Mouse (Mus musculus) T-helper 17 cell (primary cell): Measurements from ENCODE around the gene Gm26938.

ENCODE experiments used
- in situ Hi-C, 2 experiments: fragments of 300-600 bp; cut with MboI, MseI; formaldehyde crosslinking; loops; 1 replicate in 1 of 2; 2 replicates in 1 of 2; pipeline ENCODE4 v1.15.1; 2025; ENCODE audit warnings: high pct_unique_total_duplicates in 2 of 2

Gm26938 gene

DNA sequence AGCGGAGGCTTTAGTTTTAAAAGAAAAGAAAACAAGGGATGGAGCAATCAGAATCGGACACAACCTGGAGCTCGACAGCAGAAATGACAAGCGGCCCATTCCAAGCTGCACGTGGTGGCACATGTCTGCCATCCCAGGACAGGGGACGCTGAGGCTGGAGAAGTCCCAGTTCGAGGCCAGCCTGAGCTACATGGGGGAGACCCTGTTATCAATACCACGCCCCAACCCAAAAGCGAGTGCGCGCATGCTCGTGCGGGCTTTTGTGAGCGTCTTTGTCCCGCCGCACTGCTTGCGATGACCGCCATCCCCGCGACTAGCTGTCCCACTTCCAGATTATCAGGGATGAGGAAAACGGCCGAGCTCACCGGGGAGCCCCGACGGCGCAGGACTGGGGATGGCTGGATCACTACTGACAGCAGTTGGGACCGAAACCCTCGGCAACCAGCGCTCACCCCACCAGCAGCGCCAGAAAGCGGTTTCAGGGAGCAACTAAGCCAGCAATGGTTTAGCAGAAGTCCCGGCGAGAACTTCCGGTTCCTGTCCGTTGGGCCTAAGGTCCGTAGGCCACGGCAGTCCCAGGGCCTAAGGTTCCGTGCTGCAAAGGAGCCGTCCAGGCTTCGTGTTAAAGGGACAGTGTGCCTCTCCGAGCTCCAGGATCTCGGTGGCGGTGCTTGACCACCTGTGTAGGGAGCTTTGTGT, at the start of gene Gm26938, which contains the start of gene Psmg3:
TSS of gene Gm26938 (minus strand) at position 51 of the 699 bp plus-strand sequence.
TSS of gene Psmg3 (minus strand) at position 529 of the 699 bp plus-strand sequence.
- in situ Hi-C loops: loop anchor here in 1 of 2 experiments (10.0 kb wide), 2 partner anchors 588 to 958 kb away; partner anchors contain the start of gene Eif3b

DNA sequence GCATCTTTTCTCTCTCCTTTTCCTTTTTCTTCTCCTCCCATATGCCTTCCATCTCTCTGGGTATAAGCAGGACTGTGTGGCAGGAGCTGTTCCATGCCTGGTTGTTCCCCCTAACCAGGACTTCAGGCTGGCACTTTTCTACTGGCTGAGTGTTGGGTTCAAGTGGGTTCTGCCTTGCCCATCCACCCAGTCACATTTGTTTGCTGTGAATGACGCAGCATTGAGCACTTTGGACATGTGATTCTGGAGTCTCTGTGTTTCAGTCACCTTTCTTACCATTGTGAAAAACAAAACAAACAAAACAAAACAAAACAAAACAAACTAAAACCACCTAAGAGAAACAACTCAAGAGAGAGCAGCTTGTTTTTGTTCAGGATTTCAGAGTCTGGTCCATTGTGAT, 45.3 kb upstream of the Gm26938 start:
- in situ Hi-C loops: no loop called here

- in situ Hi-C loops: no loop called here
Measured at GRCm38 (mm10) chr5:139870886-139871285, 44.7 kb upstream of the Gm26938 start.

GRCm38 (mm10) chr5:139862759-139863158, 36.6 kb upstream of the Gm26938 start:
- in situ Hi-C loops: no loop called here

DNA sequence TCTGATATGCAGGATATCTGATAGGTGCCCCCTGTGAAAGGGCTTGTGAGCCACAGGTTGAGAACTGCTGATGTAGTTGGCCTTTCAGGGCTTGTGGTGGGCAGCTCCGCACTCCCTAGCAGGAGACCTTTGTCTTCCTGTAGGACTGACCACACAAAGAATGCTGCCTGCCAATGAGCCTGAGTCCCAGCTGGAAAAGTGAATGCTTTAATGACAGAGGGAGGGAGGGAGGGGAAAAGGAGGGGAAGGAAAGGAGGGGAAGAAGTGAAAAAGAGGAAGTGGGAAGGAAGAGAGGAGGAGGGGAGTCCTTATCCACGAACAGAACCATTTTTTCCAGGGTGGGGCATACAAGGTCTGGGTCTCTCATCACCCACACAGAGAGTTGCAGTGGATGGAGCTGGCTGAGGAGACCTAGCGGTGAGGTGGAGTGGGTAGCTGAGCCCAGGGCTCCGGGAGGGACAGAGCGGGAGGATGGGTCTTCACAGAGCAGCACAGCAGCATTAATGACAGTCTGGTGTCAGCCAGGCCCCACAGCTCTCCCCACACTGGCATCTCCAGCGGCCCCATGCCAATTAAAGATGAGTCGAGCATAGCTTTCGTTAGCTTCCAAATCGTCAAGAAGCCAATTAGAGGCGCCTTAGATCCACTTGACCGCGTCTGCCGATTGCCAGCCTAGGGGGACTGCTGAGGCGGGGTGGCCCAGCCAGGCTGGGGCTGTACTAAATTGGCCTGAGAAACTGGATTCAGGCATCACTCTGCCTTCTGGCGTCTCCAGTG, 34.3 kb upstream of the Gm26938 start:
- in situ Hi-C loops: no loop called here

DNA sequence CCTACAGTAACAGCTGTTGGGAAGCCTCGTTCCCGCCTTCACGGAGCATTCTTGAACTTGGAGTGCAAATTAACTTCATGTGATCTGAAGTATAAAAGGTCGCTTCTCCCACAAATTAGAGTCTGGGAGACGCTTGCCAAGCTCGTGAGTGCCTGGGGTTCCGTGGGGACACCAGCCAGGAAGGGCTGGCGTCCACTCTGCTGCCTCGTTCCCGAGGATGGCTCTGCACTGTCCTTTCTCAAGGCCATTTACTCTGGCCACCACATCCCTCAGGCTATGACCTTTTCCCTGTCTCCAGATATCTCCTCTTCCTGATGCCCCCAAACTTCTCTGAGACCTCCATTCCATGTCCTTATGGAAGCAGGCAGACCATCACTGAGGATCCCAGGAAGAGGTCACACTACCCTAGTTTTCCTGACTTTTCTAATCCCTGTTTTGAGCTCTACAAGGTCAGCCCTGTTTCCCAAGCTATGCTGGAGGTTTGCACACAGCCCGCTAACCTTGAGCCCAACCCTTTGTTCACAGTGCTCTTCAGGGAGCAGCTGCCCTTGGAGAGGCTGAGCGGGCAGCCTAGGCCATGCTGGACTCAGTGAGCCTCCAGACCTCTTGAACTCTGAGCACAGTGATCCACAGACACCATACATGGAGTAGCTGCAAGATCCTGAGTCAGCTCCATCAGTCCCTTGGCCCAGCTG, 23.6 kb upstream of the Gm26938 start:
- in situ Hi-C loops: loop anchor here in 1 of 2 experiments (10.0 kb wide), 1 partner anchor 445 kb away; no protein-coding TSS in a partner anchor

DNA sequence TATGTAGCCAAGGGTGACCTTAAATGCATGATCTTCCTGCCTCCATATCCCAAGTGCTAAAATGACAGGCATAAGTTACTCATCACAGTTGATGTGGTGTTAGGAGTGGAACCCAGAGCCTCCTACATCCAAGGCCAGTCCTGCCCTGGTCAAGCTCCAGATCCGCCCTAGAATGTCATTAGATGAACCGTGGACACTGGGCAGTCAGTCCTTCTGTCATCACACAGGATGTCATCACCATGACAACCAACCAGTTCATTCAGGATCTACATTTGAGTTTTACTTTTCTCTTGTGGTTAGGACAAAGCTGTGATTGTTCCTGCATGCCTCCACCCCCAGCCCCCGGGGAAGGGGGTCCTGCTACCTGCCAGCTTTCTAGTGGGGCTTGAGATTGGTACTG, 12.9 kb upstream of the Gm26938 start:
- in situ Hi-C loops: loop anchor here in 1 of 2 experiments (10.0 kb wide), 2 partner anchors 476 to 556 kb away; no protein-coding TSS in a partner anchor

DNA sequence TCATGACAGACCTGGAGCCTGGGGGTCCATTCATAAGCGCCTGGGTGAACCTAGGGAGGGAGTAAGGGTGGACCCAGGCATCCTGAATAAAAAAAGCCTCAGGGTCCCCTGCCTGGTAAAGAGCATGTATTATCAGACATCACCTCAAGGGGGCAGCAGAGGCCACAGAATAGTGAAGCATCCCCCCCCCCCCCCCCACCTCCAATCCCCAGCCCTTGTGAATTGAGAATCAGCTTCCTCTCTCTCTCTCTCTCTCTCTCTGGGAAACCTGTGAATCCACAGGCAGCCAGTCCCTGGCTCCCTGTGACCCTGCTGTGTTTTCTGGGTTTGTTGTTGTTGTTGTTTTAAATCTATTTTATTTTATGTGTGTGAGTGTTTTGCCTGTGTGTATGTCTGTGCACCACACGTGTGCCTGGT, 12.3 kb upstream of the Gm26938 start:
- in situ Hi-C loops: loop anchor here in 1 of 2 experiments (10.0 kb wide), 2 partner anchors 476 to 556 kb away; no protein-coding TSS in a partner anchor

DNA sequence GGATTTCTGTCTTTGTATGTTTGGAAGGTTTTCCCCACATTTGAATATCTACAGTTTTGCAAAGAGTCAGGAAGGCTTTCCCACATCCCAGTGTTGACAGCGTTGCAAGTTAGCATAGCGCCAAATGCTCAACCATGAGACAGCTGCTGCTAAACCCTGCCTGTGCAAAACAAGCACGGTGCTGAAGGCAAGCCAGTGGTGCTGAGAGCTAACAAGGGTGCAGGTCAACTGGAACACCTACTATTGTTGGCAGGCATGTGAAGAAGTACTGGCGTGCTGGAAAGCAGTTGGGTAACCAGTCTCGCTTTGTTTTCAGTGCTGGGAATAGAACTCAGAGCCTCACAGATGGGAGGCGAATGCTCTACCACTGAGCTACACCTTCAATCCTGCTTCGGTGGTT, 9.5 kb upstream of the Gm26938 start:
- in situ Hi-C loops: loop anchor here in 1 of 2 experiments (10.0 kb wide), 2 partner anchors 479 to 559 kb away; no protein-coding TSS in a partner anchor

DNA sequence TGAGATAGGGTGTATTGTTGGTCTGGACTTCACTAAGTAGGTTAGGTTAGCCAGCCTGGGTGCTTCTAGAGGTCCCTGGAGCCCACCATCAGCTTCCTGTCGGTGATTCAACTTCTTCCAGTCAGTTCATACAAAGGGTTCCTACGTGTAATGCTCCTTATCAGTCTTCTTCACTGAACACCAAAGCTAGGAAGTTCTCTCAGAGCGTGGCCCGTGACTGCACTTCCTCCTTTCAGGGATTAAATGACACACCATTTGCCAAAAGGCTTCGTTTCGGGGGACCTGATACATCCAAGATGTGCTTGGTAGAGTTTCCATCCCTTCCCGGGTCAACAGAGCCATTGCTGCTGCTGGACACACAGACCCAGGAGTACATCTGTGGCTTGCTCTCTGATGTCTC, 5.9 kb upstream of the Gm26938 start:
- in situ Hi-C loops: loop anchor here in 1 of 2 experiments (10.0 kb wide), 2 partner anchors 483 to 563 kb away; no protein-coding TSS in a partner anchor

DNA sequence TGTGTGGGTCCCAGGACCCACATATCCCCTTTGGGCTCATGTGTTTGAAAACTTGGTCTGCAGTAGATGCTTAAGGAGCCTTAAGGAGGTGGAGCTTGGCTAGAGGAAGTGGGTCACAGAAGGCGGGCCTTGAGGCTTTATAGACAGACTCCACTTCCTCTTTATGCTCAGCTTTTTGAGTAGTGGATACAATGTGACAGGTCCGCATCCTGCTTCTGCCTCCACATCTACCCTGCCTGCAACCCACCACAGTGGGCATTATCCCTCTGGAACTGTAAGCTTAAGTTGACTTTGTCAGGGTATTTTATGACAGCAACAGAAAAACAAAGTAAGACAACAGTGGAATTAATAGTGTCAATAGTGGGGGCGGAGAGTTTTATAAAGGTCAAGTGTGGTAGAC, 4.5 kb upstream of the Gm26938 start:
- in situ Hi-C loops: loop anchor here in 1 of 2 experiments (10.0 kb wide), 2 partner anchors 484 to 564 kb away; no protein-coding TSS in a partner anchor

DNA sequence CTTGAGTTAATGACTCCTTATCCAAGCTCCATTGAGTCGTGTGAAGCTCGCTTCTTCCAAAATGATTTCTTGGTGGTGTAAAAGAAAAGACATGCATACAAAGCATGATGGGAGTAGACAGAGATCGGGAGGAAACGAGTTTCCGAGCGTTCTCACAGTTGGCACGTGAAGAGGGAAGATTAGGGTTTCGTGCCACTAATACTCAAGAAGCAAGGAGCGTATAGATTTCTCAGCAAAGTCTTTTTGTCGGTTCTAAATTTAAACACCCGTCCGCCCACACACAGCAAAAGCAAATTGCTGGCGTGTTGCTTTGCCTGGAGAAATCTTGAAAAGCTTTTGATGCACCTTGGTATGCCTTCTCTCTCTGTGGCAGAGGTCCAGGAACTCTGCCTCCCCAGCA, 3.2 kb upstream of the Gm26938 start:
- in situ Hi-C loops: loop anchor here in 1 of 2 experiments (10.0 kb wide), 2 partner anchors 585 to 955 kb away; partner anchors contain the start of gene Eif3b

DNA sequence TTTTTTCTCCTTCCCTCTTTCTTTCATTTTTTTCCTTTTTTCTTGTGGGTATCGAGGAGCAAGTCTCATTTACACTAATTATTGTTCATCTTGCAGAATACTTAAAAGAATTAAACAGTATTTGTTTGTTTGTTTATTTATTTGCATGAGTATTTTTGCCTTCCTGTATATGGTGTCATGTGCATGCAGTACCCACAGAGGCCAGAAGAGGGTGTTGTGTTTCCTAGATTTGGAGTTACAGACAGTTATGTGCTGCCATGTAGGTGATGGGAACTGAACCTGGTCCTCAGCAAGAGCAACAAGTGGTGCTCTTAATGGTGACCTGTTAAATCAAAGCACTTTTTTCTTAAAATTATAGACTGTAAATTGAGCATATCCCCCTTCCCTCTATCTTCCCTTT, 1.4 kb upstream of the Gm26938 start:
- in situ Hi-C loops: loop anchor here in 1 of 2 experiments (10.0 kb wide), 2 partner anchors 587 to 957 kb away; partner anchors contain the start of gene Eif3b

DNA sequence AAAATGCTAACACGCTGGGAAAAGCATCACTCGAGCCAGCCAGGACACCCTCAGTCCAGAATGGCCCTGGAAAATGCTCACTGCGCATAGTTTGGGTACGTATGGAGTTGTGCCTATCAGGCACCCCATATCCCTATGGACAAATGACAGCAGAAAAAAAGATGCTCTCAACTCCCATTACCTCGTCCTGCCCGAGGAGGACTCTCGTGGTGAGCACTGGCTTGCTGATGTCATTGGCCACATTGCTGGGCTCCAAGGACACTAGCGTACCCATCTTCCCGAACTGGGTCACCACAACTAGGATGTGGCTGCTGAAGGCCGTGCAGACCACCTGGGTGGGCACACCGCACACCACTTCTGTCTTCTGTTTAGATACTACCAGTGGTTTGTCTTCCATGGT, 260 bp downstream of the Gm26938 start:
- in situ Hi-C loops: loop anchor here in 1 of 2 experiments (10.0 kb wide), 2 partner anchors 589 to 959 kb away; partner anchors contain the start of gene Eif3b

- in situ Hi-C loops: loop anchor here in 1 of 2 experiments (10.0 kb wide), 2 partner anchors 590 to 960 kb away; partner anchors contain the start of gene Eif3b
Measured at GRCm38 (mm10) chr5:139824531-139824930, 1.7 kb downstream of the Gm26938 start.

GRCm38 (mm10) chr5:139821466-139822459, 4.4 kb downstream of the Gm26938 start:
- in situ Hi-C loops: loop anchor here in 1 of 2 experiments (10.0 kb wide), 2 partner anchors 593 to 963 kb away; partner anchors contain the start of gene Eif3b

GRCm38 (mm10) chr5:139819538-139820181, 6.5 kb downstream of the Gm26938 start, which contains the start of gene Tmem184a:
Gene Tmem184a, minus strand, starts transcription at chr5:139819917.
- in situ Hi-C loops: loop anchor here (10.0 kb wide), 3 partner anchors 595 to 965 kb away; partner anchors contain the start of genes Amz1 (in 1 of the 2) and Eif3b (in 1 of the 2)

DNA sequence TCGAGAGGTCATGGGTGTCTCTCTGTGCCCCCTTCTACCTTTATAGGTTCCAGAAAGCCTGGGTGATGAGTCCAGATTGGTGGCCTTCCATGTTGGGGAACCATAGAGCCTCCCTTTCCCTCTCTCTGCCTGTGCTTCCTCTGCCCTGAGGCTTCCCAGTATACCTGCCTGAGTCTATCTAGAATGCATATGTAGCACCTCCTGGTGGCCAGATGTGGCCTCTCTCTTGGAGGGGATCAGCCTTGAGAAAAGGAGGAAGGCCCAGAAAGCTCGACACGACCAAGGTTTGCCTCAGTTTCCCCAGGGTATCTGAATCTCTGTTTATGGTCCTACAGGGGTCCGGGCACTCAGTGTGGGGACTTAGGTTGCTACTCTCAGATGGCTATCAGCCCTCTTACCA, 7.4 kb downstream of the Gm26938 start:
- in situ Hi-C loops: loop anchor here in 1 of 2 experiments (10.0 kb wide), 1 partner anchor 906 kb away; the partner anchor contains the start of gene Amz1

DNA sequence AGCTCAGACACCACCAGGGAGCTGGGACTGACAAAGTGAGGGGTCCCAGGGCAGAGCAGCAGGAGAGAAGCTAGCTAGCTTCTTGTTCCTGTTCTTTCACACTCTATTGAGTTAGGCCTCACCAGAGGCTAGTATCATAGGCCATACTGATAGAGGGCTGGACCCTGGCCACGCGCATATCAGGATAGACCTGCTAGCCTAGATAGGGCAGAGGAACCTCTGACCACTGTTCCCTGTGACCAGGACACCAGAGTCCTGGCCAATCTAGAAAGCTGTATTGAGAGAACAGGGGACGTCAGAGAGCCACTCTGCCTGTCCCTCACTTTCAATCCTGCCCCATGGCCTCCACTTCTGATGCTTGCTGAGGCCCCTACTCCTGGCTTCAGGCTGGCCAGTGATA, 8.2 kb downstream of the Gm26938 start:
- in situ Hi-C loops: loop anchor here in 1 of 2 experiments (10.0 kb wide), 1 partner anchor 907 kb away; the partner anchor contains the start of gene Amz1
